8 mouse cellular contexts compared by ENCODE assay signal in genomic region chr9:112234505-112235024, GRCm38 (mm10). TPM values are rescaled to one million over a fixed set of nuclear protein-coding genes. Genes with fewer than 3 reads are reported as not detected.
DNase-seq lines count a peak whose midpoint lies in the region; ATAC-seq and TF ChIP-seq lines count a peak whose summit lies in the region.

No protein-coding gene starts in this region.

- DNase-seq in liver, embryonic 11.5 days (ENCODE audit: low spot score): peak; percentile 46
- no peak for DNase-seq in liver
- DNase-seq in cerebellum, postnatal 10 days: peak; percentile 85 to 86
- peak; percentile 73 for DNase-seq in forebrain, postnatal 0 days
- peak; percentile 62 to 70 for DNase-seq in right cerebral cortex, postnatal 10 days (ENCODE audit: low spot score in 2 of 2)
- no peak for DNase-seq in urinary bladder, adult 2 months (ENCODE audit: low spot score)
- DNase-seq in kidney, postnatal 10 days: no peak

- WGBS in liver, embryonic 11.5 days: under 1% methylated on average over 24 of the region's 24 CpGs
- 3% methylated on average over 24 of the region's 24 CpGs for WGBS in forebrain, postnatal 0 days
- WGBS in liver, embryonic 15.5 days (ENCODE audit: insufficient replicate concordance): under 1% methylated on average over 24 of the region's 24 CpGs

- H3K4me3 ChIP-seq in liver, embryonic 11.5 days (ENCODE audit: low read depth, low read length): peak overlapping the region; percentile 40
- peak overlapping the region; percentile 71 for H3K4me3 ChIP-seq in forebrain, postnatal 0 days (ENCODE audit: low read depth, low read length)
- H3K4me3 ChIP-seq in liver, embryonic 15.5 days (replicated peaks): peak overlapping the region; percentile 10; the same call in 1 of the 2 replicates

- H3K36me3 ChIP-seq in liver, embryonic 11.5 days (ENCODE audit: control insufficient read depth, insufficient read depth, low read length): no peaks in the 10 kb centered on the region
- no peaks in the 10 kb centered on the region for H3K36me3 ChIP-seq in forebrain, postnatal 0 days (ENCODE audit: insufficient read depth)
- H3K36me3 ChIP-seq in liver, embryonic 15.5 days (replicated peaks): no peaks in the 10 kb centered on the region

- H3K27me3 ChIP-seq in liver, embryonic 11.5 days (replicated peaks; ENCODE audit: control insufficient read depth, insufficient read depth, low read length): peaks cover 36% of the 10 kb centered on the region
- H3K27me3 ChIP-seq in forebrain, postnatal 0 days (ENCODE audit: insufficient read depth, low read length): no peaks in the 10 kb centered on the region
- H3K27me3 ChIP-seq in liver, embryonic 15.5 days: peaks cover 57% of the 10 kb centered on the region

- H3K9me3 ChIP-seq in liver, embryonic 11.5 days (ENCODE audit: control insufficient read depth, low read length): no peaks in the 10 kb centered on the region
- H3K9me3 ChIP-seq in forebrain, postnatal 0 days (ENCODE audit: low read length): no peaks in the 10 kb centered on the region
- no peaks in the 10 kb centered on the region for H3K9me3 ChIP-seq in liver, embryonic 15.5 days (replicated peaks)

- TF ChIP-seq CTCF in forebrain, postnatal 0 days (IDR thresholded peaks at IDR 0.05; ENCODE audit: low read depth): no peak

- H3K9ac ChIP-seq in liver, embryonic 11.5 days (ENCODE audit: low read depth, low read length): no peak overlapping the region
- peak overlapping the region; percentile 99 for H3K9ac ChIP-seq in forebrain, postnatal 0 days
- no peak overlapping the region for H3K9ac ChIP-seq in liver, embryonic 15.5 days

- peak; percentile 46; the same call in 1 of the 2 replicates for ATAC-seq in liver, embryonic 11.5 days (replicated peaks; ENCODE audit: low FRiP score)
- ATAC-seq in forebrain, postnatal 0 days: peak; percentile 58
- no peak for ATAC-seq in liver, embryonic 15.5 days (ENCODE audit: insufficient read depth)

- H3K4me2 ChIP-seq in liver, embryonic 11.5 days: peak overlapping the region; percentile 73
- H3K4me2 ChIP-seq in forebrain, postnatal 0 days (ENCODE audit: low read depth): peak overlapping the region; percentile 72
- peak overlapping the region; percentile 33 for H3K4me2 ChIP-seq in liver, embryonic 15.5 days

- no peaks in the 10 kb centered on the region for H3K4me1 ChIP-seq in liver, embryonic 11.5 days (replicated peaks; ENCODE audit: control insufficient read depth, insufficient read depth, low read length)
- no peaks in the 10 kb centered on the region for H3K4me1 ChIP-seq in forebrain, postnatal 0 days (ENCODE audit: insufficient read depth)
- no peaks in the 10 kb centered on the region for H3K4me1 ChIP-seq in liver, embryonic 15.5 days (replicated peaks)

- H3K27ac ChIP-seq in liver, embryonic 11.5 days (ENCODE audit: low read depth, low read length): no peak overlapping the region
- peak overlapping the region; percentile 99 for H3K27ac ChIP-seq in forebrain, postnatal 0 days (ENCODE audit: low read depth, low read length)
- H3K27ac ChIP-seq in liver, embryonic 15.5 days (replicated peaks): no peak overlapping the region

RNA-seq across cellular contexts. Expression of gene Arpp21, which starts 1.2 kb away (rescaled TPM):
- polyA plus RNA-seq in liver, embryonic 11.5 days (2014; fragmentation: Nextera tagmentation; extraction: Ambion mirVana): 0.93 and 1.3 TPM in 2 replicates
- total RNA-seq in forebrain, postnatal 0 days (2014; rRNA removed): 151 and 230 TPM in 2 replicates
- polyA plus RNA-seq in forebrain, postnatal 0 days (2015; fragmentation: Nextera tagmentation; extraction: Ambion mirVana): 118 and 122 TPM in 2 replicates
- 0.58 and 0.77 TPM in 2 replicates for polyA plus RNA-seq in liver, embryonic 15.5 days (2015; fragmentation: Nextera tagmentation; extraction: Ambion mirVana)
- polyA plus RNA-seq in urinary bladder, adult 2 months (2012; rRNA removed): not detected in 2 replicates

Comparison
In these comparisons a context has a peak if more than half of its experiments do, and no peak if none do; other contexts are left out.
1. DNase-seq: peak in liver, embryonic 11.5 days (single experiment), cerebellum, postnatal 10 days (2 of 2), forebrain, postnatal 0 days (single experiment) and right cerebral cortex, postnatal 10 days (2 of 2); none in liver (single experiment), urinary bladder, adult 2 months (single experiment) and kidney, postnatal 10 days (single experiment).
2. H3K4me3 ChIP-seq: peak in every context shown above with its lines; median percentile 71 in forebrain, postnatal 0 days; 40 in liver, embryonic 11.5 days; 10 in liver, embryonic 15.5 days.
3. RNA of gene Arpp21, which starts 1.2 kb away (polyA plus RNA-seq): 118 to 122 TPM in forebrain, postnatal 0 days; 0.93 to 1.3 TPM in liver, embryonic 11.5 days, 0.58 to 0.77 TPM in liver, embryonic 15.5 days and not detected in urinary bladder, adult 2 months; every median in the first group is over 10 times any median in the second.
4. Peak in every context shown above with its lines, with median percentiles within 50 percentile points of each other: H3K4me2 ChIP-seq.